Mouse (Mus musculus): ENCODE measurements at regions not wholly inside any gene's neighbourhood (a gene's known extent, or its start where the extent isn't known, plus 50 kb on each side); places are given as distances from the start of the nearest gene placed in this dataset.

DNA sequence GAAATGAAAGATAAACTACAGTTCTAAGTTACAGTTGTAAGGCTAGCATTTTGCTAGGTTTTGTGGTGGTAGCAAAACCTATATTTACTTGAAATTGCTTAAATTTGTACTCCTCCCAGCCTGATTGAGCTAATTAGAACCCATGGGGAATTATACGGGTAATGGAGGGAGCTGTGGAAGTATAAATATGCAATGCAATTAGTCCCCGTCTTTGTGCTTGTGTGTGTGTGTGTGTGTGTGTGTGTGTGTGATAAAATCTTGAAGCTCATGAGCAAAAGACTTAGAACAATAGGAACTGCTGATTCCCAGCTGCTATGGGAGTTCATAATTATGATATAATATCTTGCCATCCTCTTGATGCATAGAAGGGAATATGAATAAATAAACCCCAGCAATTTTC lies 321.7 kb upstream of the Thsd7b start:
- DNase-seq = no peak

DNA sequence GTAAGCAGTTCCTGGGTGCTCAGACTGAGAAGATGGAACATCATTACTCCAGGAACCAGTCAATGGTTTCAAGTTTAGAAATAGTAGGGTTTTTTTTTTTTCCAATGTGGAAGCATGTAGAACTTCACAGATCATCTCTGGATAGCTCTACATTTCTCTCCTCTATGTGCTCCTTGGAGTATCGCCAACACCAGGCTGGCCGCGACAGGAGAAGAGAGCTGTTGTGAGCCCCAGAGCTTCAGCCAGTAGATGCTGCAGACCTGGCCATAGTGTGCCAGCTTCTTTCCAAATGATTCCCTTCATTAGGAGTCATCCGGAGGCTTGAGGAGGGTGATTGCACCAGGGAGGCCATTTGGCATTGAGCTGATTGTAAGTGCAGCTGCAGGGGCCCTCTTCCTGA lies 322.6 kb upstream of the Thsd7b start:
- no peak for DNase-seq

DNA sequence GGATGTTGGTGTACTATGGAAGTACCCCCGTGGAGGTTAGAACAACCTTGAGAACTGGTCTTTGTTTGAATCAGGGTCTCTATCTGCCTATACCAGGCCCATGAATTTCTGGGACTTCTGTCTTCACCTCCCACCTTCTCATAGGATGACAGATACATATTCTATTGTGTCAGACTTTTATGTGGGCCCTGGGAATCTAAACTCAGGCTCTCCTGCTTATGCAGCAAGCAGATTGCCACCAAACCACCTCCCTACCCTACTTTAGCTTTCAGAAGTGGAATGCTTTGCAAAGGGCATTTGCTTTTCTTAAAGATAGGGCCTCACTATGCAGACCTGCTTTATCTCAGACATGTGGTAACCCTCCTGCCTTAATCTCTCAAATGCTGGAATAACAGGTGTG lies 322.7 kb upstream of the Cxcr4 start:
- no peak for DNase-seq

DNA sequence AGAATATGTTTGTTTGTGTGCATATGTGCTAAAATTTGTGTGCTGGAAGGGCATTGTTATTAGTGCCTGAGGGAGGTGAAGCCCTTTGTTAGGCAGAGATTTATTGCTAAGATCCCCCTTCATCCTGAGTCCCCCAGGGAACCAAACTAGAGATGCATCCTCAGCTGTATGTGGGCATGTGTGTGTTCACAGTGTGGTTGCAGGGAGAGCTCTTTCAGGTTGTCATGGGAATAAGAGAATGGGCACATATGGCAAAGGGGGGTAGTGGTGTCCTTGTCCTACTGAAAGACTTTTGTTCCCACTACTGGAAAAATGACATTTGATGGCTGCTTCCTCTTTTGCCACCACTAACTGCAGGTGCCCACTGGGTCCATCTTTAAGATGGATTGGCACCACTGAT lies 320.4 kb upstream of the Cxcr4 start:
- DNase-seq = no peak

DNA sequence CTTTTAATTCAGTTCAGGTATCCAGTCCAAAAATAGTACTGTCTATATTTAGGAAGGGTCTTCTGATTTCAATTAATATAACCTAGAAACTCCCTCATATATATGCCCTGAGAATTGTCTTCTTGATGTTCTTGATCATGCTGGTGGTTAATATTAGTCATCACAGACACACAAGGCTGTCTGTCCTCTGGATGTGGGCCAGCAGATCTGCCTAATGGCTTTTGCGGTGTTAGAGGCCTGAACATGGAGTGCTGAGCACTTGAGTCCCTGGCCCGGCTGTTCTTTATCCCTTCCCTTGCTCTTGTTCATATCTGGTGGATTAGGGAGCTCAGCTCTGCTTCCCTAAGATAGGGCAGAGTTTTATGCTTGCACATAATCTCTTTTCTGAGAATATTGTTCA lies 315.5 kb upstream of the Cxcr4 start:
- no peak for DNase-seq

DNA sequence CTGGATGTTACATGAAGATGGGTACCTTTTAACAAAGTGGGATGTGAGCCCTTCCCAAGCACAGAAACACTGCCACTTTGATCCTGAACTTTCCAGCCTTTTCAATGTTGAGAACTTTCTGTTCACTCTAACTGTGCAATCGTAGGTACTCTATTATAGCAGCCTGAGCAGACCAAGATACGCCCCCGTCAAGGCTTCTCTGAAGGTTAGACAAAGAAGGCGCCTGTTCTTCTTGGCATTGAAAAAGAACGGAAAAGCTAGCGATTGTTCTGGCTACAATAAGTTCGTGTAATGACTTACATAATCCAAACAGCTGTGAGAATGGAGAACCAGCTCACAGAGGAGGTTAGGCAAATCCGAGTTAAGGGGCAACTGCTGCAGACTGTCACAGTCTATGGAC lies 305.9 kb upstream of the Cxcr4 start:
- DNase-seq = no peak

DNA sequence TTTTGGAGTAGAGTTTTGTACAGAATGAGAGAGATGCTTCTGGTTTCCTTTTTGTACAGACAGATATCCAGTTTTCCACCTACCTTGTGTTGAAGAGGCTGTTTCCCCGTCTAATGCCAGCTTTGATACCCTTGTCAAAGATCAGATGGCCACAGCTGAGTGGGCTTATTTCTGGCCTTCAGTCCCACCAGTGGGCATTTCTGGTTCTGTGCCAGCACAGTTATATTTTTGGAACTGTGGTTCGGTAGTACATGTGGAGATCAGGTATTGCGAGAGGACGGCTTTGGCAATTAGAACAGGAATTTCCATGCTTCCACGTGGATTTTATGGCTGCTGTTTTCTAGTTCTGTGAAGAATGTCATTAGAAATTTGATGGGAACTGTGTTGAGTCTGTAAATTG lies 302.5 kb upstream of the Cxcr4 start:
- no peak for DNase-seq

DNA sequence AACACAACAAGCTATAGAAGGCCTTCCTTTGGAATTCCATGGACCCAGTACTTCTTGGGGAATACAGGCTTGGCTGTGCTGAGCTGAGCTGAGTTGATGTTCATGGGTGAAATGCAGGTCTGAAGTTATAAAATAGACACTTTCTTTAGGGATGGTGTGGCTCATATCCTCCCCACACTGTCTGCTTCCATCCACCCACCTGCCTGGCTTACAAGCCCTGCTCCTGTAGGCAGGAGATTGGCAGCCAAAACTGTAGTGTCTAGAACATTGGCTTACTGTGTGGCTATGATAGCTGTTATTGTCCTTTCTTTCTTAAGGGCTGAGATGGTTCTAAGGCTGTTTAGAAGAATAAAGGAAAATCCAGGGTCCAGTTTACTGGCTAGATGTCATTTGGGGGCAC lies 286.2 kb upstream of the Cxcr4 start:
- DNase-seq = no peak

DNA sequence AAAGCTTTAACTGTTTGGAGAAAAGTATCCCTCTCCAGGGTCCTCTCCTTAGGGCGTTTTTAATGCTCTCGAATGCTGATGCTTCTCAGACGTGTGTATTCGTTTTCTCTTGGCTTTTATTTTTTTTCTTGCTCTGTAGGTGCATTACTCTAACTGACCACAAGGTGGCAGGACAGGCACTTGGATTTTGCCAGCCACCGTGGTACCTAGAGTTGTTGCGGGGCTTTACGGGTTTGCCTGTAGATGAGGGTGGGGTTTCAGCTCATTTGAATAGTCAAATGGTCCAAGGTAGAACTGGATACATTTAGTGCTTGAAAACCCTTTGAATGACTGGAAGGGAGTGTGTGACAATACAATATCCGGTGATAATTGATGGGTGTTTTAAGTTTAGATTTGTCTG lies 283.2 kb upstream of the Cxcr4 start:
- peak; percentile 57 to 58 for DNase-seq

DNA sequence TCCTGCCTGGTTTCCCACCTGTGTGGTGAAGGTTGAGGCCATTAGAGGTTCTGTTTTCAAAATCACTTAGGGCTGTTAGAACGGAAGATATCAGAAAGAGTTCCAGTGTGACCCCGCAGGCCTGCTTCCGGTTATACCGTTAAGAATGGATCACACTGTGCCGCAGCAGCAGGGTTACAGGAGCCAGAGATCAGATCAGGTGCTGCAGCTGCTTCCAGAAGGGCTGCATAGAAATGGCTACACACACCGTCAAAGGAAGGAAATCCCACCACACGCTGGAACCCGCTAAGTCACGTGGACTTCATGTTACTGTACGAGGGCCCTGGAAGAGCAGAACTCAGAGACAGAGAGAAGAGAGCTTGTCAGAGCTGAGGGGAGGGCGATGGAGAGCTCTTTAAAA lies 282.1 kb upstream of the Cxcr4 start:
- no peak for DNase-seq

DNA sequence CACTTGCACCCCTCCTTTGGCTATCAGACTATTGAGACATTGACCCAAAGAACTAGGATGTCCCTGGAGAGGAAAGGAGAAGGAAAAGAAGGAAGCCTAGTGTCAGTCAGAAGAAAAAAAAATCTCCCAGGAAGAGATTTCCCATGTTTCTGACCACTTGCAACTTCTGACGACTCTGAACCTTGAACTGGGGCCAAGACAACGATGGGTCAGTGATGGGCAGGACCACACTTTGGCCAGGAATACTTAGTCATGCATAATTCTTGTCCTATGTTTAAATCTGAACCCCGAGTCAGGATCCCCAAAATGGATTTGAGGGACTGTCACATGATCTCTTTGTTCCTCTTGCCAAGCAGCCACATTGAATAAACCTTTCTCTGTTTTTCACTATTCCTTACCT lies 276.7 kb upstream of the Cxcr4 start:
- no peak for DNase-seq

DNA sequence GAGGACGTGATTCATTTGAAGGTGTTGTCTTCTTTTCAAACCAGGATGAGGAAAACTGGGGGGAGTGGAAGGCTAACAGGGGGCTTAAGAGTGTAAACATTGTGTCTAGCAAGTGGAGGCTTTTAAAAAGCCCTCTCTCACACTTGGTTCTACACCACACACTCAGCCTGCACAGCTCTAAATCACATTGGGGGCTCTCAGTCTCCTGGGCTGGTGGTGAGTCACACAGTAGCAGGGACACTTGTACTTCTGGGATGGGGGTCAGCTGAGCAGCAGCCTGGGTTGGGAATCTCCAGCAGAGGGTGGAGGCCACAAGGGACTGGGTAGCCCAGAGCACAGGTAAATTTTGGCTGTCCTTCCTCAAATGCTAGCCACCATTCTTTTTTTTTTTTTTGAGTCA lies 268.4 kb upstream of the Cxcr4 start:
- DNase-seq = no peak

DNA sequence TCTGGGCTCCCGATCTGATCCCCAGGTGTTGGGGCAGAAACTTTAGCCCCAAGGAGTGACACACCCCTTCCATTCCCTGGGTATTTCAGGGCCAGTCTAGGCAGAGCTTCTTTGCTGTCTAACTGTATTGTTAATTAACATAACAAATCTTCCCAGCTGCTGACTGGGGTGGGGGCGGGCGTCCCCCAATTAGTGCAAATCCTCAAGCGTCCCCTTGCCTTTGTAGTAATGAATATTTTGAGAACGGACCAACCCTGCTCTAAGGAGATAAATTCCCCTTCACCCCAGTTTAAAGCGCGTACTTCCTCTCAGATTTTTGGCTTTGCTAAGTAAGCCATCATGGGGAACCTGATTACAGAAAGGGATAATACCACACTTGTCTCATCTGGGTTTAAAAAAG lies 268.0 kb upstream of the Cxcr4 start:
- DNase-seq = no peak

DNA sequence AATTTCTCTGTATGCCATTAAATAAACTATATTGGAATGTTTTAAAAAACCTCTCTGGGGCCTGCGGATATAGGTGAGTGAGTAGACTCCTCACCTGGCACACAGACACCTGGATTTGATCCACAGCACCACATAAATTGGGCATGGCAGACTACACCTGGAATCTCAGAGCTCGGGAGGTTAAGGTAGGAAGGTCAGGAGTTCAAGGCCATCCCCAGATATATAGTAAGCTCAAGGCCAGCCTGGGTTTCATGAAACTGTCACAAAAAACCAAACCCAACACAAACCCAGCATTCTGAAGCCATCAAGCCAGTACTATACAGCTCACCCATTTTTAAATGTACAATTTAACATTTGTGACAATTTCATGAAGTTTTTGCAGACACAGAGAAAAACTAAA lies 266.6 kb upstream of the Cxcr4 start:
- DNase-seq = no peak

DNA sequence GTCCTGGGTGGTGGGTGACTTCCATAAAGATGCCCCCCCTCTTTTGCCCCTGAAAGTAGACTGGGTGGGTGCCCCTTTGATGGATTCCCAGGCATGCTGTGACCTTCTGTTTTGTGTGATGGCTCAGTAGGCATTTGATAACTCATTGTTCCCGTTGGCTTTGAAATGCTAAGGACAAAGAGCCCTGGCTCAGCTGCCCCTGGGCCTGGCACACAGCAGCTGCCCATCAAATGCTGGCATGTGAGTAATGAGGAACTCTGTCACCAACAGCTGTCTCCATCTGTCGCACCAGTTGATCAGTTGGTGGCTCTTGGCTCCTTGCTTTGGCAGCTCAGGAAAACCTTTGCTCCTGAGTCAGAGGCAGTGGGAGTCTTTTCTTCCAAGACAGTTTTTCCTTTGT lies 264.8 kb upstream of the Cxcr4 start:
- no peak for DNase-seq

DNA sequence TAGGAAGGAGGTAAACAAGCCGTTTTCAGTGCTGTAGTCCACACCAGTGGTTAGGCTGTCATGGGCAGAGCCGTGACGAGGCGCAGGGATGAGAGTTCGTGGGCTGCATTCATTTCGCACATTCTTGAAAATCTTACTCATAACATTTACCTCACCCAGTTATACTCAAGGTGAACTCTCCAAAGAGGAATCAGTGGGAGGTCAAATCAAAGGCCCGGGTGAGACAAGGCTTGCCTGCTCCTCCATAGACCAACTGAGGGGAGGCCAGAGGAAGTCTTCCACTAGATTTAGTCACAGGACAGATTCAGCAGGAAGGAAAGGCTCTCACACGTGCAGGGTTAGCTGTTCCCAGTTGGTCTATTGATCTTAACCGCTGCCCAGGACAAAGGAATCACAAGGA lies 262.6 kb upstream of the Cxcr4 start:
- DNase-seq = no peak

DNA sequence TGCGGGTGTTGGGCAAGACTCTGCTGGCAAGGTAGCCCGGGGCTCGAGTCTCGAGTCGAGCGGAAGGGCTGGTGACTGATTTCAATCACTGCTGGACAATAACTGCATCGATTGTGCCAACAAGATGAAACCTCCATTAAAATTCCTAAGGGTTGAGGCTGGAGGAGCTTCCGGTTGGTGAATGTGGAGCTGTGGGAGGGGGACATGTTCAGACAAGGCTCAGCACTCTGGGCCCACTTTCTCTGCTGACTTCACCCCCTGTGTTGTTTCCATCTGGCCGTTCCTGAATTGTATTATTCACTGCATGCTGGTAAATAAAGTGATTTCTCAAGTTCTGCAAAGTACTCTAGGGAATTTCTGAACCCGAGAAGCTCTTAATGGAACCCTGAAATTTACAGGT lies 261.2 kb upstream of the Cxcr4 start:
- no peak for DNase-seq

DNA sequence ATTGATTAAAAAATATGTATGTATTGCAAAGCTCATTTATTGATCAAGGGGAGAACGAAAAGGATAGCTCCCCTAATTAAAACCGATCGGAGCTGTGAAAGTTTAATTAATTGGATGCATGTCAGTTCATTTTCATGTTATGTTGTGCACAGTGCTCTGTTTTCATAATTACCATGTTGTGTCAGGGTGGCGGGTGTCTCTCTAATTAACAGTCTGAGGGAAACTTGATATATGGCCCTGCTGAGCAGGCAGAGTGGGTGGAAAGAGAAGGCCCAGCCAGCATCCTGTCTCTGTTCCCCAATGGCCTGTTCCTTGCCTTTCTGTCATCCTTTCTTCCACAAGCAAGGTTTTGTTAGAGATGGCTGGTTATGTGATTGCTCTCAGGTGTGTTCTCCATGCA lies 245.3 kb upstream of the Cxcr4 start:
- DNase-seq = no peak

DNA sequence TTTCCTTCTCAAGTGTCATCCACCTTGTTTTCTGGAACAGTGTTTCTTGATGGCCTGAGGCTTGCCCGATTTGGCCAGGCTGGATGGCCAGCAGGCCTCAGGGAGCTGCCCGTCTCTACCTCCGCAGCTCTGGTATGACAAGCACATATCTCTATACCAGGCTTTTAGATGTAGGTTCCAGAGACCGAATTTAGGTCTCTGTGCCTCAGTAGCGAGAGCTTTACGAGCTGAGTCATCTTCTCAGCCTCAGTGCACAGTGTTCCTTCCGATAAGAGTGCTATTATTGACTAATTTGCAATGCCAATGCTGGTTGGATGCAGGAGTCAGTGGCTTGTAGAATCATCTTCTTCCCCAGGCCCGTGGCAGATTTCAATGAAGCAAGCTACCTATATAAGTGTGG lies 243.4 kb upstream of the Cxcr4 start:
- DNase-seq = no peak

DNA sequence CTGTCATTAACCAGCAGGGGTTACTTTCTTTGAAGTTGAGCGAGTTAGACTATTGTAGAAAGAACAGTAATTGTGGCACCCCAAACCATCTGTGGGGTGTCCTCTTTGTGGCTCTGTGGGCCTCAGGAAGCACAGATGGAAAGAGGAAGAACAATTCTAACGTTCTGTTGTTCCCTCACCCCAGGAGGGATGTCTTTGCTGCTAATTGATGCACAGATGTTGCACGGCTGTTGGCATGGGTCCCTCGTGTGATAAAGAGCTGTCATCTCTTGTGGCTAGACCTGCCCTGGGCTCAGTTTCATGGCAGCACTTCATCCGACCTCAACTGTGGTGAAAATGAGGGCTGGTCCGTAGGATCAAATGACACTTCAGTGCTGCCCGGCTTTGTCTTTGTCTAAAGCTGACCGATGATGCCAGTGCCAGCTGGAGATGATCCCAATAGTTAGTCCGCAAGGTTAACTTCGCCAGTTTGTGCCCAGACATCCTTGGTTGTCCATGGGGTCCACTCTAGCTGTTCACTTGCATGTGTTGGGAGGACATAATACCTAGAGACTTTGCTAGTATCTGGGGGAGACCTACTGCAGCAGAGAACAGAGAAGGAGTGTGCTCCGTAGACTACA lies 241.1 kb upstream of the Cxcr4 start:
- DNase-seq = peak; percentile 14 to 23

DNA sequence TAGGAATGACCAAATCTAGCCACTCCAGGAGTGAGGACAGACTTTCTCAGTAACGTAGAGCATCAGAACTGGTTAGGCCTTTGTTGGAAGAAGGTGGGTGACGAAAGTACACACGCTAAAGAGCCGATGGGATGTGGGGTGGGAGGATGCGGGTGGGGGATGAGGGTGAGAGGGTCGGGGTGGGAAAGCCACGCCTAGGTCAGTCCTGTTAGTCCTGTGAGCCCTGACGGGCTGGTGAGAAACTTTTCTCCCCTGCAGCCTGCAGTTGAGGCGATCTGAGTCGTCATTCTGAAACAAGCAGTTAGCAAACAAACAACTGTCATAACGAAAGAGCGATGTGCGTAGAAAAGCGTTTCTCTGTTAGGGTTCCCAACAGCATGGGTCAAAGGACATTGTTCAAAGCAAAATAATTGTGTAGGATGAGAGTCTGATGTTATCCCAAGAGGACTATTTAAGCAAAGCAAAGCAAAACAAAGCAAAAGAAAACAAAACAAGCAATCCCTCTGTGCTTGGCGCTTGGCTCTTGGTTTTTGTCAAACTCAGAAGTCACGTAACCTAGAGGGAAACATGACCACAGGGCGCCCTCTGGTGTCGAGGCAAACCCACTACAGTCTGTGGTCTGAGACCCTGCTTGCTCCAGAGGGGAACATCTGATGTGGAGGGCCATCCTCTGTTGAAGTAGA lies 240.2 kb upstream of the Cxcr4 start:
- peak; percentile 93 to 94 for DNase-seq

DNA sequence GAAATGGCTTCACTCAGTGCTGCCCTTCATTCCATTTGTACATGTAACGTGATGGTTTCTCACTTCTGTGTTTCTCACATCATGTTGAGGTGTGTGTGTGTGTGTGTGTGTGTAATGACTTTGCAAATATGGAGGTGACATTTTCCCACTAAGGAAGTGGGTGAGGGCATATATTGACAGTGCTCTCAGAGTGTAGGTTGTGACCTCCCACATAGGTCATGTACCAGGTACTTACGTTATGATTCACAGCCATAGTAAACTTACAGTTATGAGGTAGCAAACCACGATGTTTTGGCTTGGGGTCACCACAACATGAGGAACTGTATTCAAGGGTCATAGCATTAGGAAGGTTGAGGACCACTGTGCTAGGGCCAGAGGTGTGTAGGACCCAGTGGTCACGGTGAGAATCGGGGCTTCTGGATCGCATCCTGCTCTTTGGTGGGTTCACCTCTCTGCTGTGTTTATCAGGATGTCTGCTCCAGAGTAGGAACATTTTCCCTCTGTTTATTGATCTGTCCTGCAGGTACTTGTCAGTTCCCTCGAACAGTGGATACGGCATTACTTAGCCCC lies 238.7 kb upstream of the Cxcr4 start:
- DNase-seq = no peak

DNA sequence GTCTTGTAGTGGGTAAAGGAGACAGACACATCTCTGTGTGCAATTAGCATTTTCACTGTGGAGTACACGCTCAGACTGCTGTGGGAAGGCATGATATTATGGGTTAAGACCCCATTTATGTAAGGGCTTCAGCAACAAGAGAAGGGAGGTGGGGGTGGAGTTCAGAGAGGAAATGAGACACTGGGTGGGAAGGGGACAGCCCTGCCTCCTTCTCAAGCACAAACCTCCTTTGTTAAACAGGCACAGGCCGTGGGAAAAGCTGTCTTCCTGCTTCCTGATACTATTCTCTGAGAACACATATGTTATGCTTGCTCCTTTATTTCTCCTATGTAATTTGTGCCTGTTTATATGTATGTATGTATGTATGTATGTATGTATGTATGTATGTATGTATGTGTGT lies 237.4 kb upstream of the Cxcr4 start:
- no peak for DNase-seq

DNA sequence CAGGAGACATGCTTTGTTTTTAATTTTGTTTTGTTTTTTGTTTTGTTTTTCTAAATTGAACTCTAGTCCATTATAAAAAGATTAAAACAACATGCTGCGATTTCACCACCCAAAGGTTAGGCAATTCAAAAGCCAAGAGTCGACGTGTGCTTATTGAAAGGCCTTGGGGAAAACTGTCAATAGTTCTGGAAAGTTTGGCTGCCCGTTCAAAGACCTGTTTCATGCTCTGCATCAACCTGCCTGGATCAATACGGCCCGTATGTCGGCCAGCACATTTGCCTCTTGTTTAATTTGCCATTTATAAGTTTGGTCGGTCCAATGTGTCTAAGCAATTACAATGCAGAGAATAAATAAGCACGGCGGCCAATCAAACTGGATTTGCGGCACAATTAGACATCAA lies 234.3 kb upstream of the Cxcr4 start:
- DNase-seq = no peak
